Mouse (Mus musculus) layer of hippocampus, postnatal 10 days (tissue): Measurements from ENCODE around the gene Cdc42ep4. TPM values are rescaled to one million over a fixed set of nuclear protein-coding genes. Genes with fewer than 3 reads are reported as not detected.

Experiments
- DNase-seq, 2 experiments: peaks; one replicate each; pipeline ENCODE4 v3.0.0; 2021; ENCODE audit warnings: low spot score in 2 of 2
- total RNA-seq, 2 experiments: library from RNA; stranded (reverse); gene quantifications; 2 replicates each; pipeline ENCODE4 v1.2.3; 2021

Gene Cdc42ep4
- total RNA-seq, 2 experiments from 2014 or later: 43.2 to 47.6 TPM

DNA sequence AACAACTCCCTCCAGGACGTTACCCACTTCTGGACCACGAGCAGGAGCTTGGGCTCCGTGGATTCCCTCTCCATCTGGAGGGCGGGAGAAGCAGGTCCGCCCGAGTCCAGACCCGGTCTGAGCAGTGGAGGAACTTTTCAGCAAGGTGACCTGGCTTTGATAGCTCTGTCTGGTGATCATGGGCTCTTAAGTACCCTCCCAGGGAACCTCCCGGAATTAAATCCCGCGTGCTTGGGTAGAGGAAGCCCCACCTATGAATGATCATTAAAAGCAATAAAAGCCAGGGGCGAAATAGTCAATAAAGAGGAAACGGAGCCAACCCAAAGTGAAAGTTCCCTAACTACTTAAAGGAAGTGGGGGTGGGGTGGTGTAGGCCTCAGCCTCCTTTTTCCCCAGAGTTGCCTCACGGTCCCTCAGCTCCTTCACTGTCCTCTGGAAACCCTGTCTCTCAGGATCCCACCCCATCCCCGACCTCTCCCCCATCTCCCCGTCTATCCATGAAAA lies 529 bp upstream of the Cdc42ep4 start:
- DNase-seq: no peak

DNA sequence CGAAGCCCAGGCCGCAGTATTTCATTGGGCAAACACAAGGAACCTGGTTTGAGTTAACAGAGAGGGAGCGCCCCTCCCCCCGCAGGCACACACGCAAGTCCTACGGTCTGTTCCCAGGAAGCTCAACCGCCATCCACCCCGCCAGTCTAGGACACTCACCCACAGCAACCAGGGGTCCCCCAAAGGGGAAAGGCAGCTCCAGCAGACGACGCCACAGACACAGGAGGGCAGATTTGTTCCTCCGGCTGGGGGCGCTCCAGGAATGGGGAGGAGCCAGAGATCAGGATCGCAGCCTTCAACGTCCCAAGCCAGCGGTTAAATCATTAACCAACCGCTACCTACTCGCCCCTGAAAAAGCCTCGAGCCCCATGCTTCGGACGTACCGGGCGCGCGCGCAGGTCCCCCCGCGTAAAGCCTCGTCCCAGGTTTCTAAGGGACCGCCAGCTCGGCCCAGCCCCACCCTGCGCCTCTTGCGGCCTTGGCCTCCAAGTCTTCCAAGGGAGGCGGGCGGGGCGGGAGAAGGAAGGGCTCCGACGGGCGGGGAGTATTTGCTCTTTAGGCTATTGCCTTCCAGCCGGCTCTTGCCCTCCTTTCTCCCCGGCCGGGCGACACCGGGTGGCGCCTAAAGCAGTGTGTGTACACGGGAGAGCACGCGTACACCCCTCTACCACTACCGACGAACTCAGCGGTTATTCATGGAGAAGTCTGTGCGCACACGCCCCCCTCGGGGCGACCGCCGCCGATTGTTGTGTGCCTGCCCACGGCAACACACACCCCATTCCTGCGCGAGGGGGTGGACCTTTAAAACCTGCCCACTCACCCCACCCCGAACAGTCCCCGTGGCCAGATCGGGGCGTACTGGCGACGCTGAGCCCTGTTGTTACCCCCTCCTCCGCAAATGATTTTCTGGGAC lies 854 bp downstream of the Cdc42ep4 start:
- DNase-seq: peak; percentile 82 to 83

DNA sequence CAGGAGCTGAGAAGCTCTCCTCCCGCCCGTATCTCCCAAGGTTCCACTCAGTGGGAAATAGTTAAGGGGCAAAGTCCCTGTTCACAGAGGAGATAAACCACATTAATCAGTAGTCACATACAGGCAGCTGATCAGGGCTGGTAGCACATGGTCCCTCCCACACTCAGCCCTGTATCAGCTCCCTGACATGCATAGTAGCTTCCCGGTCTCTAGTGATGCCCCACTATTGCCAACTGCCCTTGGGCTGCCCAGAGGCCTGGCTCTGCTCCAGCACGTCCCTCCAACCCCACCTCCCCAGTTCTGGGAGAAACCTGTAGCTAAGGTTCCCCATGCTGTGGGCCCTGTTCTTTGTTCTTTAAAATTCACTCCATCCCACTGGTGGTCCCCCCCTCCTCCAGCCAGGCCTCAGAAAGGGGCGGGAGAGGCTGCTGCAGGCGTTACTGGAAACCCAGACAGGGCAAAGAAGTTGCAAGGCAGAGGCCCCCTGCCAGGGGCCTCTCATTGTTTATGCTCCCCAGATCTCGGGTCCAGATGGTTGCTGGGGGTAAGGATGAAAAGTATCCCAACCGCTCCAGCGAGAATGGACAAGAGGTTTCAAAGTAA lies 1.8 kb downstream of the Cdc42ep4 start:
- DNase-seq: peak in 1 of 2 experiments; percentile 58

DNA sequence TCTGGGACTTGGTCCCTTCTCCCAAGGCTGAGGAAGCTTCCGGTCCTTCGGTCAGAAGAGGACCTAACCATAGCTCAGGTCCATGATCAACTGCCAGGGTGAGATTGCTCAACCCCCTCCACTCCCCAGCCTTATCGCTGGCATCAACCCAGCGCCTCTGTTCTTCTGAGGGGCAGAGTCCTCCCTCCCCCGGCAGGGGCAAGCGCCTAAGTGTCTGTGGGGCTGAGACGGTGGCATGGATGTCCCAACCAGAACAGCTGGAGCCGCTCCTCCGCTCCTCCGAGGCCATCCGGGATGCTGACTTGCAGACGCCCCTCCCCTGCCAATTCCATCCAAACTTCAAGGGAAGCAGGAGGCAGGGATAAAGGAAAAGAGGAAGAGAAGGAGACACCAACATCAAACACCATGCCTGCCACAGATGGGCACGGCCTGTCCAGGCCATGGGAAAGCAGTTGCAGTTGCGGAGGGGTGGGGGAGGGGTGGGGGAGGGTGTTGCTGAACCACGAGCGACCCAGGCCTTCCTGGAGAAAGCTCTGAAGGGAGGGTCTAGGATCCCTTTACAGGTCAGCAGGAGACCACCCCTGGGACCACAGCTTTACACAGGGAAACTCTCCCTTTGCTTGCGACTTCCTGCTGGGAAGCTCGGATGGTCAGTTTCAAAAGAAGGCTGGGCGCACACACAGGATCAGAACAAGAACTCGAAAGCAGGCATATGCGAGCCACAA lies 2.7 kb downstream of the Cdc42ep4 start:
- DNase-seq: peak; percentile 37 to 39

DNA sequence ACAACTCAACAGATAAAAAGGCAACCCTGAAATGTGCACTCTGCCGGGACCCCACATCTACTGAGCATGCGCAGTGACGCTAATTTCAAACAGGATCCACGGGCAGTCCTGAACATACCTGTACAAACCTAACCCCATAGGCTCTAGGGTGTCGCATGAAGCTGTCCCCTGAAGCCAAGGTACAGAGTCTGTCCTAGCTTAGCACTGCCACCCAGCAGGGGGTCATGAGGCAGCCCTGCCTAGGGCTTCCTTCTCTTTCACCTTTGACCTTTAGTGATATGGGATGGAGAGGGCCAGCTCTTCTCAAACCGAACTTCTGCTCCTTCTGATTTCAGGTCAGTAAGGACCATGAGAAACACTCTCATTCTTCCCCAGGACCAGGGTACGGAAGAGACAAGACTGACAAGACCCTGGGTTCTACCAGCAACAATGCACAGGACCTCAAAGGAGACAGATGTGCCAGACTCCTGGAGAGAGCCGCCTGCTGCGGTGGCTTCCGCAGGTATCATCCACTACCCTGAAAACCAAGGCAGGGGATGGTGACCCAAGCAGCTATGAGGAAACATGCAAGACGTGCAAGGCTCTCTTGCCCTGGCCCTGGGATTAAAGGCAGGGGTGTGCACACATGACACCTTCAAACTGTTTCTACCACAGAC lies 3.8 kb downstream of the Cdc42ep4 start:
- DNase-seq: no peak

DNA sequence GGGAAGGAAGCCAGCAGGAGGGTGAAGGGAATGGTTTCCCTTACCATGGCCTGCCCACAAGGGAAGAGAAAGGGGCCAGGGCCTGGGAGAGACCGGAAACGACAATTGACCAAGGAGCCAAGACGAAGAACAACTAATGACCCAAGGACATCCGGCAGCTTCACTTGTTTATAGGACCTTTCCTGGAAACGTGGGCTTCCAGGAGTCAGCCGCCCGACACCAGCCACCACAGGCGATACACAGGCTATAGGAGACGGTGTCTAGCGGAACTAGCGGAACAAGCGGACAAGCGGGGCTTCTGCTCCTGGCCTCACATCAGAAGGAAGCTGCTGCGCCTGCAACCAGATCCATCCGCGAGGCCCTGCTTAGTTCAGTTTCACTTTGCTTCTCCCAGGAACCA lies 4.6 kb downstream of the Cdc42ep4 start:
- DNase-seq: peak in 1 of 2 experiments; percentile 21

DNA sequence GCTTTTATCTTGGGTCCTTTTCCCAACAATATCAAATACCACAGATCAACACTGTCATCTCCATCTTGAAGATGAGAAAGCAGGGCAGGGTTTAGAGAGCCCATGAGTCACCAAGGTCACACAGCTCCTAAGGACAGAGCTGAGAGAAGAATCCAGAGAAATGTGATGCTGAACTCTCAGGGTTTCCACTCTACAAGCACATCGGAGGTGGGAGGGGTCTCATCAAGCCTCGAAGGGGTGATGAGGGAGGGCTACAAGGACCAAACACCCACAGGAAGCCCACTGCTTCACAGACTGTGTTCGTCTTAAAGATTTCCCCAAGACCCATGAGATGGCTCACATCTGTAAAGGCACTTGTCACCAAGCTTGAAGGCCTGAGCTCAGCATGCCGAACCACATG lies 5.7 kb downstream of the Cdc42ep4 start:
- no peak for DNase-seq

DNA sequence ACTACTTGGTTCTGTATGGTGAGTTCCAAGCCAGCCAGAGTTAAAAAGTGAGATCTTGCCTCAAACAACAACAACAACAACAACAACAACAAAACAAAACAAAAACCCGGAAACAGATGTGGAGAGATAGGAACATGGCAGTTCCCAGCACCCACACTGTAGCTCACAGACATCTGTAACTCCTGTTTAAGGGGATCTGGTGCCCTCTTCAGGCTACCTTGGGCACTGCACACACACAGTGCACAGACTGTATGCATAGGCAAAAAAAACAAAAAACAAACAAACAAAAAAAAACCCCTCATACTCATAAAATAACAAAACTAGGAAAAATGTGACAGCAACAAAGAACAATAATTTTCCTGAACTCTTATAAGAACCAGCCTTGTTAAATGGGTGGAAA lies 8.7 kb downstream of the Cdc42ep4 start:
- no peak for DNase-seq

DNA sequence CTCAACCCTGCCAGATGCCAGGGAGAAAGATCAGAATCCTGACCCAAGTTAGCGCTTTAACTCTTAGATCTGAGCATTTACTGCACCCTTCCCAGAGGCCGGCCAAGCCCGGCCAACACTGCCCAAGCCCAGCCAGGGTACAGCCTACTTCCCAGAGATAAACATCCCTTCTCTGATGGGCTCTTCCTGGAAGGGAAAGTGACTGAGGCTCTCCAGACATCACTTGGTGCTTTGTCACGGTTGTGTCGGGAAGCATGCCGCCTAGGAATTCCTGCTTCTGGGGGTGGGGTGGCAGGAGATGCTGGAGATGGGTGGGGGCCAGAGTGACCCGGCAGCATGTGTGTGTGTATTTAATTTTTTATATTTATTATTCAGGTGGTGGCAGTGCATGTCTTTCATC lies 11.6 kb downstream of the Cdc42ep4 start:
- DNase-seq: no peak

DNA sequence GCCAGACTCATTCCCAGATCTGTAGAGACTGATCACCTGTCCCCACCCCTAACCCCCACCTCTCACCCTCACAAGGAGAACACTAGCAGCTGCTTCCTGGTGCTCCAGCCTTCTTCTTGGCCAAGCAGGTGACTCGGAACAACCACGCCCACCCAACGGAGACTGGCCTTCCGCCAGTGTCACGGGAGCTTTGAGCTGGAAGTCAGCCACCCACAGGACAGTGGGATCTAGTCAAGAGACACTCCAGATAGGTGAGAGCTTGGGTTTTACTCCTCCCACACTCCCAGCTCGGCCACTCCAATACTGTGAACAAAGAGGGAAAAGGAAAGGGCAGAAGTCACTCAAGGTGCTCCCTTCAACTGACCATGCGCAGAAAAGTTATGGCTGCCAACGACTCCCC lies 12.5 kb downstream of the Cdc42ep4 start:
- no peak for DNase-seq

DNA sequence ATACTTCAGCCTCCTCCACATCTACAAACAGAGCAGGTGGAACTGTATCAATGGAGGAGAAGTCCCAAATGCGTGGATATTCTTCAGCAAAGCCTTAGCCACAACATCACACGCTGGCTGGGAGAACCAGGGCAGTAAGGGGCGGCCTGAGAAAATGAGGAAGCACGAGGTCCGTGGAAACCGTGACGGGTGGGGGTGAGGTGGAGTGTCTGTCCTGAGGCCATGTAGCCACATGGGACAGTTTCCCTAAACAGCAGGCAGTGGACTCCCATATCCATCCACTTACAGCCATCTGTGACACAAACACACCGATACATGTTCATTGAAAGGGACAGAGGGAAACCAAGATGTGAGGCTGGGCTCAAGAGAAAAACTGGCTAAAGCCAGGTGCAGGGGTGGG lies 13.8 kb downstream of the Cdc42ep4 start:
- DNase-seq: no peak

DNA sequence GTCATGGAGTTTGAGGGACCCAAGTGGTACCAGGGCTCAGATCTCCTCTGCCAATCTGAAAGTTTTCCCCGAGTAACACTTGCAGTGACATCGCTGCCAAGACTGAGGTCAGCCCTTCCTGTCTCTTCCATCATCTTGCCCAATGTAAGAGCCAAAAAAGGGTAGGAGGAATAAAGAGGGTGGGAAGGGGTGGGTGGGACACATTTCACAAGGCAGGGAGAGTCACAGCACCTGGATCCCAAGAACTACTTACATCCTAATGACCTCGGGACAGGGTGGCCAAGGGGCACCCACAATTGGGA lies 14.2 kb downstream of the Cdc42ep4 start:
- DNase-seq: no peak

DNA sequence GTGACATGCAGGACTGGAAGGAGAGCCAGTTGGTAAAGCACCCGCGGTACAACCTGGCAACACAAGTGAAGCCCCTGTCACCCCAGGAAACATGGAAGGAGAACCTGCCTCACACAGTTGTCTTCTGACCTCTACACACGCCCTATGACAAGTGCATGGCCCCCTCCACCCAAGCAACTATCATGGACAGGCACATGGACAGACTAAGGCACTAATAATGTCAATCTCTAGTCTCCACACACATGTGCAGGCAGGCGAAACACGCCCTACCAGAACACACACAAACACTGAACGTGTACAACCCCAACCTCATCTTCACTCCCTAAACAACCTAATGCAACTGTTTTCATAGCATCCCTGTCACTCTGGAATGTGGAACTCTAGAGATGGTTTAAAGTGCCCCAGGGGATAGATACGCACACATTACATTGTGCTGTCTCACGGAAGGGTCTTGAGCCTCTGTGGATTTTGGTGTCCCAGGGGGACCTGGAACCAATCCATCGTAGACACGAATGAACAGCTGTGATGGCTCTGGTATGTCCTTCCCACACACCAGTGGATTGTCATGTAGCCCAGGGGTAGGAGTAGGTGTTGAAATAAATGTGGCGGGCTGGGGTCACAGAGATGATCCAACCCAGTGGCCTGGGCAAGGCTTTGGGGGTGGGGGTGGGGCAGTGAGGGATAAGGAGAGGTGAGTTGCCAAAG lies 14.7 kb downstream of the Cdc42ep4 start:
- DNase-seq: no peak

DNA sequence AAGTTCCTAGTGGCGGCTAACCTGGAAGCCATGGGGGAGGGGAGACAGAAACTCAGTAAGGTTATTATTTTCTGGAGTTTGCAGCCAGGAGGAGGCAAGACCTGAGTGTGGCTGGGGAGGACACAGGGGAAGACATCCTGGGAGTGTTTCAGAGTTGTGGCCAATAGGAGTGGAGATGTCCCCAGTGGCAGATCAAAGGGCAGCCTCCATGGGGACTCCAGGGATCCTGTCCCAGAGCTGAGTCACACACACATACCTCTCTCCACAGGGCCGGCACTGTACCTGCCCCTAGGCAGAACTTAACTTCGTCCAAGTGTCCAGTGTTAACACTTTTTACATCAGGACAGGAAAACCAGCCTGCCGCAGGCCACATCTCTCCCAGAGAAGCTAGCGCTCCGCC lies 16.5 kb downstream of the Cdc42ep4 start:
- no peak for DNase-seq

DNA sequence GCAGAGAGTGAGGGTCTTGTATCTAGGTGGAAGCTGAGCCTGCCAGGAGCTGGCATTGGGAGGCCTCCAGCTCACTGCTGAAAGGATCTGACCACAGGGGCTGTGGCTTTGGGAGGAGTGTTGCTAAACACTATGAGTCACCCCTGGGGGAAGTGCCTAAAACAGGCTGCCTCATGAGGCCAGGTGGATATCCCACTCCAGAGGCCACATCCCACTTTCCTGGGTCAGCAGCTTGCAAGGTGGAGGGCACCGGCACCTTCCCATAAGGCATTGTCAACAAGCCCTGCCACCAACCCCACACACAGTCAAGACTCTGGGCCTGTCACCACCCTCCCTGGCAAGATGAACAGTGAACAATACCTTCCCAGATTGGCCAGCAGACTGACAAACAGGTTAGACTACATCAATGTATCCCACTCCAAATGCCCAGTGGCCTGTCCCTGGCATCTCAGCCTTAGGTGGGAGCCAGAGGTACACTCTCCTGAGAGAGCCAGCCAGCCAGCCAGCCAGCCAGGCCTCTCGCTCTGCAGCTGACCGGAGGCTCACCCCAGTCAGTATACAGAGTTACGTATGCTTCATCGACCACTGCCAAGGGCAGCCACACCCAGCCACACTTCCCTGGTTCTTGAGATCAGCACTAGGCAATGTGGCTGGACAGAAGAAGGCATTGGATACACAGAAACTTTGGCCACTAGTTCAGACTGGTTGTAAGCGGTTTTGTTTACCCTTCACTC lies 17.9 kb downstream of the Cdc42ep4 start:
- no peak for DNase-seq

DNA sequence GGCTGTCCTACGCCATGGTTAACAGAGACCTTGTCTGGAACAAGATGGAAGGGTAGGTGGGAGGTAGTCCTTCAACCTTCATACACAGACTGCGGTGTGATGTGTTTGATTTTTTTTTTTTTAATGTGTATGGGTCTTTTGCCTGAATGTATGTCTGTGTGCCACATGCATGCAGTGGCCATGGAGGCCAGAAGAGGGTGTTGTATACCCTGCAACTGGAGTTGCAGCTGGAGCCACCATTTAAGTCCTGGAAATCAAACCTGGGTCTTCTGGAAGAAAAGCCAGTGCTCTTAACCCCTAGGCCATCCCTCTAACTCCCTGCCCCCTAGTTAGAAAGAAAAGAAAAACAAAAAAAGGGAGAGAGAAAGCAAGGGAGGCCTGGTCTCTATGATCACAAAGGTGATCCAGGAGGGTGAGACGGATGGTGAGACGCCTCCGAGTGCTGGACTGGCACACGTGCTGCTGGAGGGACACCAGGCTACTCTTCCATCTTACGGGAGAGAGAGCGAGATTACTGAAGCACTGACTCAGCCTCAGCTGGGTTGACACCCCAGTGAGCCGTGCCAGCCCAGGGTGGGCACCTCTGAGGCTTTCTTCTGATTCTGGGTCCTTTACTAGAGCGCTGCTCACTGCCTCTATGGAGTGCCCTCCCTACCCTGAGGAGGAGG lies 19.6 kb downstream of the Cdc42ep4 start:
- DNase-seq: no peak

DNA sequence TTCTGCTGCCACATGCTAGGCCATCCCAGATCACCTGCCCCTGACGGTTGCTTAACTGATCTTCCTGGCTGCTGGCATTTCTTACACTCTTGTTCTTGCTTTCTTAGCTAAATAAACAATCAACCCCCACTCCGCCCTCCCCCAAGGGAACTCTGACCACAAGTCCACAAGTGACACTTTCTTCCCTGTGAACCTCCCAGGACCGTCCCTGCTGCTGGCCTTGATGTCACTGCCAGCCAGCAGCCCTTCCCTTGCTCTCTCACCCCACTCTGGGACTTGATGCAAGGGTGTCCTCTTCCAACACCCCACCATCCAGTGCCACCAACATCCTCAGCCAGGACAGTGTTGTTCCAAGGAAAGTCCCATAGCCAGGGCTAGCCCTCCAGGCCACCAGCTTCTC lies 20.8 kb downstream of the Cdc42ep4 start:
- DNase-seq: no peak

DNA sequence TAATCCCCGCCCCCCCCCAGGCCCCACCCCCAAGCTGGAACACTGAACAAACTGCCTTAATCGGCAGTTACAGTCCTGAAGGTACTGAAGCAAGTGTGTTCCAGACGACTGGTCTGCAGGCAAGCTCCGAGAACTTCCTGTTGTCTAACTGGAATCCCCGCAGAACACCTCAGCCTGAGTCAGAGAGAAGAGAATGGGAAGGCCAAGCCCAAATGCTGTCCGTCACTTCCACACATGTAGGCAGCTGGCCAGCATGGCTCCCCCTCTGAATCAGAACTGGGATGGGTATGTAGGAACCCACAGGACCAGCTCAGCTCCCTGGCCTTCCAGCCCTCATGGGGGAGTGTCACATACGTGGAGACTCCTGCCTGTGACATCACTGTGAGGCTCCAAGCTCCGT lies 21.8 kb downstream of the Cdc42ep4 start:
- DNase-seq: no peak

DNA sequence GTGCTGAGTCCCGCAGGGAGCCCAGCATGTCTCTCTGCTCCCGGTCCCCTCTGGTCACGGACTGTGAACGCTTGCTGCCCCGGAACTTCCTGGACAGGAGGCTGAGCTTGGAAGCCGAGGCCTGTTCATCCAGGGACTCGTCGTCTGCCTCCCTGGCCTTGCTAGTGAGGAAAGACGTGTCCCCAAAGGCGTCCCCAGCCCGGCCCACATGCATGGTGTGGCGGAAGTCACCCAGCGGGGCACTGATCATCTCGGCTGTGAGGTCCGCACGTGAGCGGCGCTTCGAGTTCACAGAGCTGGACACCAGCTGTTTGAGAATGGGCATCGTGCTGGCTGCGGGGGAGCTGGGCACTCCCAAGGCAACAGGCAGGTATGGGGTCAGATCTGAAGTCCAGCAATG lies 22.4 kb downstream of the Cdc42ep4 start:
- no peak for DNase-seq

DNA sequence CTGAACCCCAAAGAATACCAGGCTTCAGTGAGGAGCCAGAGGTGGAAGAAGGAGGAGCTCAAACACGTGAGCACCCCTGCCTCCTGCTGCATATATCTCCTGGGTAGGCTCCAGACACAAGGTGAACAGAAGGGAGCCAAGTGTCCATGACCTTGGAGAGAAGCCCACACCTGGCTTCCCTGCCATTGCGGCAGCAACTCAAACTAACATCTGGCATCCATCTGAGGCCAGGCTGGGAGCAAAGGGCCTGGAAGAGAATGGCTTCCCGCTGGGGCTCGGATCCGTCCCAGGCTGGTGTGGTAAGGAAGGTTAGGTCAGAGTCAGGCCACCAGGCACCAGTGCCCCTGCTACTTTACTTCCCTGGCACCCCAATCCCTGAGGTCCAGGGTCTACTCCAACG lies 23.7 kb downstream of the Cdc42ep4 start:
- DNase-seq: no peak
